Mouse (Mus musculus): ENCODE data around the gene Pfkfb3.

Pfkfb3 gene

GRCm38 (mm10) chr2:11501301-11502254 lies 52.3 kb downstream of the Pfkfb3 start:
- DNase-seq (ENCODE audit: low read depth, low spot score) = peak; percentile 92

GRCm38 (mm10) chr2:11500666-11501065 lies 53.2 kb downstream of the Pfkfb3 start:
- DNase-seq (ENCODE audit: low read depth, low spot score) = no peak

DNA sequence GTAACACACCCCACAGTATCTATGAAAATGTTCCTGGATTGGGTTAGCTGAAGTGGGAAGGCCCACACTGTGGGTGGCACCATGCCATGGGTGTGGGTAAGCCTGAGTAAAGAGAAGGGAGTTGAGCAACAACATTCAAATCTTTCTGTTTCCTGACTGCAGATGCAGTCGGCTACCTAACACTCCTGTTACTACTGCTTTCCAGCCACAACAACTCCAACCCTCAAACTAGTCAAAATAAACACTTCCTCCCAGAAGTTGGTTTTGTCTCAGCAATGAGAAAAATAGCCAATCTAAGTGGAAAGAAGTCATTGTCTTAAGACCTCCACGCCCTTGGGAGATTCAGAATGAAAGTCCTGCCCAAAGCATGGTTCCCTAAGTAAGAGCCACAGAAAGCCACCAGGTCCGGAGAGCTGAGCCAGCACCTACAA lies 57.3 kb downstream of the Pfkfb3 start:
- DNase-seq (ENCODE audit: low read depth, low spot score) = no peak

DNA sequence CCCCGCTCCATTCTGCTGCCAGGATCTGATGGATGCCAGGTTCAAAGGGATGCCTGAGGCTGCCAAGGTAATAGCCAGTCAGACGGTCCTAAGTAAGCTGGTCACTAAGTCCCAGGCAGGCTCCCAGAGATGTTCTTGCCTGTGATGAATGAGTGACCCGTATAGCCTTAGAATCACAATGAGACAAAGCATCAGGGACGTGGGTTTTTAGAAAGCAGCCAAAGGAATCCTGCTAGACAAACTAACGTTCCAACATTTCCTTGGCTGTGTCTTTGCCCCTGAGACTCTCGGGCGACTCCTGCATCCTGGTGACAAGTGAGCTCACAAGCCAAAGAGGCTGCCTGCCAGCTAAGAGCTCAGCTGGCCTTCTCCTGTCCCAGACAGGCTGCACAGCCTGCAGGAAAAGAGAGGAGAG lies 59.0 kb downstream of the Pfkfb3 start:
- no peak for DNase-seq (ENCODE audit: low read depth, low spot score)

DNA sequence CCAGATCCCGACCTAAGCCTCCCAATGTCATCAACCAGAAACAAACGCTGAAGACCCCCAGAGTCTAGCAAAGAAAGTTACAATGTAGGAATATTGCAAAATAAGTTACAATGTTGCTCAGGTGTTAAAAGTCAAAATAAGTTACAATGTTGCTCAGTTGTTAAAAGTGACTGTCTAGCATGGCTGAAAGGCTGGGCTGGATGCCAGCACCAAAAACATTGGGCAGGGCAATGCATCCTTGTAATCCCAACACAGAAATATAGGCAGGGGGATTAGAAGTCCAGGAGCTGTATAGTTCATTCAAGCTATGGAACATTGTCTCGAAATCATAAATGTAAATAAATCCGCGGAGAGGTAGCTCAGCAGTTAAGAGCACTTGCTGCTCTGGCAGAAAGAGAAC lies 61.0 kb downstream of the Pfkfb3 start:
- DNase-seq (ENCODE audit: low read depth, low spot score) = no peak

GRCm38 (mm10) chr2:11491471-11491870 lies 62.4 kb downstream of the Pfkfb3 start:
- DNase-seq (ENCODE audit: low read depth, low spot score) = no peak

DNA sequence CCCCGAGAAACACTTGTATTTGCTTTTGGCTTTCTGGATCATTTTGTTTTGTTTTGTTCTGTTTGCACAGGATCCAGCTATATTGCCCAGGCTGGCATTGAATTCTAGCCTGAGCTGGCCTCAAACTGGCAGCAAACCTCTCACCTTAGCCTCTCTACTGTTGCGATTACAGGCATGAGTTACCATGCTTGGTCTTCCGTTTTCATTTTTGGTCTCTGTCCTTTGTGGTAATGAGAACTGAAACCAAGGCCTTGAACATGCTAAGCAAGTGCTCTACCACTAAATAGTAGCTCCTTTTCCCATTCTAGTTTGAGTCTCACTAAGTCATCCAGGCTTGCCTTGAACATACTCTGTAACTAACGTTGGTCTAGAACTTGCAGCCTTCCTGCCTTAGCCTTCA lies 63.3 kb downstream of the Pfkfb3 start:
- no peak for DNase-seq (ENCODE audit: low read depth, low spot score)

DNA sequence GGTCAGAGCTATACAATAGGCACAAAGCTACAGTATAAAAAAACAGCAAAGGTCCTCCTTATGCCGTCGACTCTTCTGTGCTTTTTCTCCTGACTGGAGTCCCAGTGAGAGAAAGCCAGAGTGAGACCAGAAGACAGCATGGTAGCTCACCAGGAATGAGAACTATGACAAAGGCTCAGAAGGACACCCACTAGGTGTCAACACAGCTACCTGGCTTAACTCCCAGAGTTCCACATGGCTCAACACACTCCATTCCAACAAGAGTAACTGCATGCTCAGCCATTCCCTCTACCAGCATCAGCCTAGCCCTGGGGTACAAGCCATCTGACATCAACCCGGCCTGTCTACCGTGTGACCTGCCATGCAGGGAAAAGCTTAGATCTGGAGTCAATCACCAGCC lies 70.7 kb downstream of the Pfkfb3 start:
- no peak for DNase-seq (ENCODE audit: low read depth, low spot score)

DNA sequence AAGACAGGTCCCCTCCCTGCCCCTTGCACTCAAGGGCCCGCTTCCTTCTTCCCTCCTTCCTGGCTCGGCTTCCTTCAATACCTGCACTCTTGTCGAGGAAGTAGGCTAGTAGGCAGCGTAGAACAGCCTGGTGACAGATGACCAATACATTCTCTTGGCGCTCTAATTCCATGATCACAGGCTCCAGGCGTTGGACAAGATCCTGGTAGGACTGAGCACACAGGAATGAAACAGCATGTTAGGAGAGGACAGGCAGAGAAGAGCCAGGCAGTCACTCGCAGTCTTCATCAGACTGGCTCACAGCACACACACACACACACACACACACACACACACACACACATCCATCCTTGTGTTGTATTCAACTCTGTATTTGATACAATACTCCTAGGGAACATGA lies 71.5 kb downstream of the Pfkfb3 start:
- DNase-seq (ENCODE audit: low read depth, low spot score) = no peak

DNA sequence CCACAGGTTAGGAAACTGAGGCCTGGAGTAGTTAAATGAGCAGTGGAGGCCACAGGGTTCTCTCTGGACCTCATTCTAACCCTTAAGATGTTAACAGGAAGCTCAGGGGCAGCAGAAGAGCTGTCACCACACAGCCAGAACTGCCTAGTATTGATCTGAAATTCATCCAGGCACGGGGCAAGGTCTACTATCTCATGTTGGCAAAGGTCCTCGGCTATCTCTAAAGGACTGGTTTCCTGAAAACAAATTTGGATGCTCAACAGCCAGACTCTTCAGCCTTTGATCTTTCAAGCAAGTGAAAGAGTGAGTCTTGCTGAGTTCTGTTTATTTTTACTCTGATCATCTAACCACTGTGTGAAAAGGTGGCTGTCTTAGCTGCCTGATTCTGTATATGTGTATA lies 74.9 kb downstream of the Pfkfb3 start:
- no peak for DNase-seq (ENCODE audit: low read depth, low spot score)

GRCm38 (mm10) chr2:11475316-11475715 lies 78.6 kb downstream of the Pfkfb3 start:
- DNase-seq (ENCODE audit: low read depth, low spot score) = no peak

- no peak for DNase-seq (ENCODE audit: low read depth, low spot score)
Observed at GRCm38 (mm10) chr2:11464661-11465099, 89.2 kb downstream of the Pfkfb3 start.

DNA sequence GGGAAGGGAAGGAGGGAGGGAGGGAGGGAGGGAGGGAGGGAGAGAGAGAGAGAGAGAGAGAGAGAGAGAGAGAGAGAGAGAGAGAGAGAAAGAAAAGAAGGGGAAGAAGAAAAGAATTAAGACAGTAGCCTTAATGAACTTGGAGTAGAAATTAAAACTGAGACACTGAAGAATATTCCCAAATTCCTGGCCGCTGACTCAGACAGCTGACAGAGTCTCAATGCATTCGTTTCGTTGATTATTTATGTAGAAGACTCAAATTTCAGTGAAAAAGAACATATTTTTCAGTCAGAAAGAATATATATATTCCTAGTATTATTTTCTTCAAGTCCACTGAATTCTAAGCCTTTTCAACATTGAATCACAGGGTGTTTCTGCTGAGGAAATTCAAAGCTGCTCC lies 92.9 kb downstream of the Pfkfb3 start:
- no peak for DNase-seq (ENCODE audit: low read depth, low spot score)

DNA sequence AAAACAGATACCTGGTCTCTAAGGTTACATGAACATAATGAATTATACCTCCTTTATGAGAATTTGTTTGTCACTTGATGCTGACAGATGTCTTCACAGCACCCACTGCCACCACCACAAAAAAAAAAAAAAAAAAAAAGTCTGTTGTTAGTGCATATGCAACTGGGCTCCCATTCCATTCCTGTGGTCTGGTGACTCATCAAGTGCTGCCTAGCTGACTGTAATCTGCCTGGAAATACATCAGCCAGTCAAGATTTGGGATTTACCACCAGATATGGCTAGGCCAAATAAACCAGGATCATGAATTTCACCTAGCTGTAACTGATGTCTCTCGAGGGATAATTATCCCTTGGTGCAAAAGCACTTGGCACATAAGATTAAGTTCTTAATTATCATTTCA lies 95.4 kb downstream of the Pfkfb3 start:
- DNase-seq (ENCODE audit: low read depth, low spot score) = no peak

DNA sequence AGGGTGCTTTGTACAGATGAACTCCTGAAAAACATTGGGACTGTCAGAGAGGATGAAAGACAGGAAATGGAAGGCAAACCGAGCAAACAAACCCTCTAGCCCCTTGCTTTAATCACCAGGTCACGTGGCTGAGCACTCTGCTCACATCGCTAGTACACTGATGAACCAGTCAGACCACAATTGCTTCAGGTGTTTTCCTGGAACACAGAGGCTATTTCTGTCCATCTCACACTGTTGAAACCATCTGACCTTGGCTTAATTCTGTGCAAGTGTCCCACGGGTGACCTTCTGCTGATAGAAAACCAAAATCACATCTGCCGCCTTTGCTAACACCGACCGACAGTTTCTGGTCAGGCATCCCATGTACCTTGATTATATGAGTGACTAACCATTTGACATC lies 96.0 kb downstream of the Pfkfb3 start:
- DNase-seq (ENCODE audit: low read depth, low spot score) = no peak

GRCm38 (mm10) chr2:11448711-11449110 lies 105.2 kb downstream of the Pfkfb3 start:
- no peak for DNase-seq (ENCODE audit: low read depth, low spot score)

GRCm38 (mm10) chr2:11447865-11448264 lies 106.0 kb downstream of the Pfkfb3 start:
- no peak for DNase-seq (ENCODE audit: low read depth, low spot score)

- DNase-seq (ENCODE audit: low read depth, low spot score) = no peak
Observed at GRCm38 (mm10) chr2:11445722-11446121, 108.2 kb downstream of the Pfkfb3 start.

GRCm38 (mm10) chr2:11441864-11442263 lies 112.0 kb downstream of the Pfkfb3 start:
- no peak for DNase-seq (ENCODE audit: low read depth, low spot score)

DNA sequence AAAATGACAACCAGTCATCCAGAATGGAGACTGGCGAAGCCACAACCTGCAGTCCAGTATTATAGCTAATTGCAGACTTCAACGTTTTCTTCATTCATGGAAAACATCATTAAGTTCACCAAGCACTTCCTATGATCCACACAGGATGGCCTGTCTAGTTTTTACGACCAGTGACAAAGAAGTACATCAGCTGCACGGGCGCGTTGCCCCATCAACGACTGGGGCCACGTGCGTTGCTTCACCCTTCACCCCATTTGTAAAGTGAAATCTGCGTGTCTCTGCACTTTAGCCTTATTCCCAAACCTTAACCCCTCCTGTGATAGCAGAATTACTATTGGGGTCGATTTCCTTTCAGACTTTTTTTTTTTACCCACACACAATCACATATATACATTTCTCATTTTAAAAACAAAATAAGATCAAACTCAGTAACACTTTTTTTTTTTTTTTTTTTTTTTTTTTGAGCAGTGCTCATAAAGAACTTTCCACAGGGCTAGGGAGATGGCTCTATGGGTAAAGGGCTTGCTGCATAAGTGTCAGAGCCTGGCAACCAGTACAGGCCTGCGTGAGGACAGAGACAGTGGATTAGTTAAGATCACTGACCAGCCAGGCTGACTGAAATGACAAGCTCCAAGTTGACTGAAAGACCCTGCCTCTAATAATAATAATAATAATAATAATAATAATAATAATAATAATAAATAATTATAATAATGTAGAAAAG lies 115.5 kb downstream of the Pfkfb3 start:
- DNase-seq (ENCODE audit: low read depth, low spot score) = no peak

DNA sequence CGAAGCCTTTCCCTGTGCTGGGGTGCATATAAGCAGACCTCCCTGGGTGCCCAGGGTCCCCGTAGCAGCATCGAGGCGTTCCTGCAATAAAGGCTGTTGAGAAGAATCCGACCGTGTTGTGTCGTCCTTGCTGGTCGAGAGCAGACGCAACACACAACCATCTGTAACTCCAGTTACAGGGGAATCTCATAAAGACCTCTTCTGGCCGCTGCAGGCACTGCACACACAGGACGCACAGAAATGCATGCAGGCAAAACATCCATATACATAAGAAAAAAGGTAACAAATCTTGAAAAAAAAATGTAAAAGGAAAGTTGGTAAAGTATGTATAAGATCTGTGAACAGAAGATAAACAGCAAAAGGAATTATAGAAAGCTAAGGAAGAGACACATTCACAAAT lies 117.5 kb downstream of the Pfkfb3 start:
- DNase-seq (ENCODE audit: low read depth, low spot score) = no peak

DNA sequence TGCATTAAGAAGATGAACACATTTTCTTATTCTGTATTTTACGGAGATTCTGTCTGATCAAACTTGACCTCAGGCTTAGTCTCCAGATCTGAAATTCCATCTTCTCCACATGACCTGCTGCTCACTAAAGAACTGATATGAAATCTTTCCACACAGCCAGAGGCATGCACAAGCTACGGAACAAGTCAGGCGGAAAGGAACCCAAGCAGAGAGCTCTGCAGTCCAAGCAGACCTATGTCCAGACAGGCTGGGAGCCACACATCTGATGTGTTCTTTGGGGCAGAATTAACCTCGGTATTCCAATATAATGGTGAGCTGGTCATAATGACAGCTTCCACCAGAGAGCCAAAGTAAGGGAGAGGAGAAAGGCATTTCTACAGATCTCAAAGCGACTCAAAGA lies 120.5 kb downstream of the Pfkfb3 start:
- no peak for DNase-seq (ENCODE audit: low read depth, low spot score)

DNA sequence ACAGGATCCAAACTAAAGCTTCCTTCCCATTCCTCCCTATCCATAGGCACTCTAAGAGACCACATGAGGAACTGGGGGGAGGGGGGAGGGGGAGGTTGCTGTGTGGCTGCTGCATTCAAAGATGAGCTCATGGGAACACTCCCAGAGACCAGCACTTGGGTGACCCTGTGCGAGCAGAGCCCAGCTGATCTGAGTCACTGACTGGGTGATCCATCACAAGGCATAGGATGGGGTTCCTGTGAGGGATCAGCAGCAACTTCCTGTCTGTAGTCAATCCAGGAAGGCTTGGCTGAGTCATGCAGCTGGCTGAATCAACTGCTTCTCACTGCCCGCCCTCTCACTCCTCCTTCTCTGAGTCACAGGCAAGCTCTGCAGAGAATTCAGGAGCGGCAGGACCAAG lies 124.3 kb downstream of the Pfkfb3 start:
- peak; percentile 23 for DNase-seq (ENCODE audit: low read depth, low spot score)
